Mouse (Mus musculus) hindbrain, embryonic 13.5 days (tissue): Measurements from ENCODE around the gene Gm15085. TPM values are rescaled to one million over a fixed set of nuclear protein-coding genes. Genes with fewer than 3 reads are reported as not detected.
"Not testable (repeated sequence)": the region's sequence is repeated elsewhere in the genome, so short reads cannot be mapped to it uniquely, and the experiment has no call there.

Experiments
- ATAC-seq: fragments of 200-750 bp; cut with Nextera tagmentation; 2 replicates; pipeline ENCODE4 v1.8.0; 2017; ENCODE audit warnings: moderate TSS enrichment; ENCODE audit not compliant: low FRiP score
- H3K27ac ChIP-seq: fragments of 300-500 bp; sonication (generic); 2 replicates; pipeline ENCODE4 v1.5.1; 2015; ENCODE audit warnings: inconsistent platforms, mild to moderate bottlenecking, moderate library complexity
- H3K27me3 ChIP-seq: fragments of 300-500 bp; sonication (generic); 2 replicates; pipeline ENCODE4 v1.6.1; 2015; ENCODE audit warnings: mild to moderate bottlenecking, inconsistent platforms
- H3K36me3 ChIP-seq: fragments of 300-500 bp; sonication (generic); 2 replicates; pipeline ENCODE4 v1.6.1; 2015; ENCODE audit warnings: mild to moderate bottlenecking, inconsistent platforms
- H3K4me1 ChIP-seq: fragments of 300-500 bp; sonication (generic); replicated peaks from 2 replicates; pipeline ENCODE4 v1.6.1; 2015; ENCODE audit warnings: inconsistent platforms
- H3K4me2 ChIP-seq: fragments of 300-500 bp; sonication (generic); 2 replicates; pipeline ENCODE4 v1.6.1; 2015; ENCODE audit warnings: inconsistent platforms, mild to moderate bottlenecking, moderate library complexity
- H3K4me3 ChIP-seq: fragments of 300-500 bp; sonication (generic); 2 replicates; pipeline ENCODE4 v1.5.1; 2015; ENCODE audit warnings: mild to moderate bottlenecking, inconsistent platforms
- H3K9ac ChIP-seq: fragments of 300-500 bp; sonication (generic); 2 replicates; pipeline ENCODE4 v1.6.1; 2015; ENCODE audit warnings: mild to moderate bottlenecking, inconsistent platforms
- H3K9me3 ChIP-seq: fragments of 300-500 bp; sonication (generic); 2 replicates; pipeline ENCODE4 v1.6.1; 2016; ENCODE audit warnings: inconsistent platforms
- WGBS: fragments of 180-500 bp; shearing (Covaris S2); methylation state at CpG from one replicate; pipeline ENCODE4 v1.1.7; 2015; 5-methylcytosine and 5-hydroxymethylcytosine counted together
- polyA plus RNA-seq: library from polyadenylated mRNA; unstranded; fragments of >200 nt; fragmentation: Nextera tagmentation; extraction: Ambion mirVana; gene quantifications from 2 replicates; pipeline ENCODE4 v1.2.1, GENCODE M21; 2015

Gm15085 gene
- polyA plus RNA-seq: not detected in 2 replicates

DNA sequence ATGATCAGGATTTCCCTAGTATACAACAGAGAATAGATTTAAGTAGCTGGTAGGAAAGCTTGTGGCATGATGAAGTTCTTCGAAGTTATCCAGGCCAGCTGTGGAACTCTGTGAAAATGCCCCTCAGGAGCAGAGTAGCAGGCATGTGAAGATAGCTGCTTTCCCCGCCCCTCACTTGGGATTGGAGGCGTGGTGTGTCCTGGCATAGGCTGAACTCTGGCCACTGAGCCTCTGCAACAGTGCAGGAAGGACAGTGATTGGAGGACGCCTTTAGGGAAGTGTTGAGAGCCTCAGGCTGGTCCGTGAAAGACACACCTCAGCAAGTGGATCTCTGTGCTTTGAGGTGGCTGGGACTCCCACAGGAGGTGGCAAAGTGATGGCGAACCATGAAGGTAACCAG, at the start of gene Gm15085:
Gm15085 (plus strand) TSS at position 301 of the 400 bp plus-strand sequence.
- H3K27ac ChIP-seq, H3K4me3 ChIP-seq, H3K27me3 ChIP-seq, H3K36me3 ChIP-seq, H3K4me2 ChIP-seq, H3K9me3 ChIP-seq, H3K4me1 ChIP-seq, ATAC-seq, H3K9ac ChIP-seq: not testable (repeated sequence)
- no CpG with 5 or more reads among the region's 6 CpGs for WGBS

Other genes starting within 250 kb of the Gm15085 start
- gene Gm15093, start 175.2 kb upstream of the Gm15085 start, polyA plus RNA-seq: not detected in 2 replicates
- not detected in 2 replicates for gene Gm10439, start 147.0 kb downstream of the Gm15085 start, polyA plus RNA-seq